Mouse (Mus musculus) adipocyte (in vitro differentiated cells): ENCODE data around the gene Esr2.
A peak's percentile ranks its signal among the peaks of the same experiment; 100 is the strongest.
"Not testable (repeated sequence)": the region's sequence is repeated elsewhere in the genome, so short reads cannot be mapped to it uniquely, and the experiment has no call there.

Experiments used
- DNase-seq: peaks from one replicate; pipeline ENCODE4 v3.0.0-alpha.2; 2016; ENCODE audit warnings: low spot score

Esr2 gene

GRCm38 (mm10) chr12:76177000-76177863 lies at the start of gene Esr2:
Gene Esr2 (minus strand): TSS chr12:76177259.
- no peak for DNase-seq

GRCm38 (mm10) chr12:76222104-76222503 lies 45.0 kb upstream of the Esr2 start:
- DNase-seq = not testable (repeated sequence)

- DNase-seq = no peak
Observed at GRCm38 (mm10) chr12:76216716-76217115, 39.7 kb upstream of the Esr2 start.

GRCm38 (mm10) chr12:76215121-76215520 lies 38.1 kb upstream of the Esr2 start:
- no peak for DNase-seq

GRCm38 (mm10) chr12:76209429-76209974 lies 32.4 kb upstream of the Esr2 start:
- no peak for DNase-seq

GRCm38 (mm10) chr12:76200326-76200725 lies 23.3 kb upstream of the Esr2 start:
- no peak for DNase-seq

- DNase-seq = no peak
Observed at GRCm38 (mm10) chr12:76197071-76197470, 20.0 kb upstream of the Esr2 start.

GRCm38 (mm10) chr12:76196709-76197054 lies 19.6 kb upstream of the Esr2 start:
- DNase-seq = peak; percentile 81

- peak; percentile 22 for DNase-seq
Observed at GRCm38 (mm10) chr12:76195912-76196708, 19.1 kb upstream of the Esr2 start.

- DNase-seq = peak; percentile 51
Observed at GRCm38 (mm10) chr12:76194526-76194925, 17.5 kb upstream of the Esr2 start.

- peak; percentile 71 for DNase-seq
Observed at GRCm38 (mm10) chr12:76190940-76191339, 13.9 kb upstream of the Esr2 start.

- DNase-seq = peak; percentile 29
Observed at GRCm38 (mm10) chr12:76187849-76188248, 10.8 kb upstream of the Esr2 start.

- DNase-seq = no peak
Observed at GRCm38 (mm10) chr12:76186473-76186872, 9.4 kb upstream of the Esr2 start.

GRCm38 (mm10) chr12:76185167-76185816 lies 8.2 kb upstream of the Esr2 start:
- DNase-seq = no peak

GRCm38 (mm10) chr12:76184271-76184670 lies 7.2 kb upstream of the Esr2 start:
- no peak for DNase-seq

GRCm38 (mm10) chr12:76182831-76183230 lies 5.8 kb upstream of the Esr2 start:
- DNase-seq = no peak

GRCm38 (mm10) chr12:76181471-76181870 lies 4.4 kb upstream of the Esr2 start:
- no peak for DNase-seq

GRCm38 (mm10) chr12:76180442-76180841 lies 3.4 kb upstream of the Esr2 start:
- no peak for DNase-seq

GRCm38 (mm10) chr12:76179527-76179926 lies 2.5 kb upstream of the Esr2 start:
- no peak for DNase-seq

- no peak for DNase-seq
Observed at GRCm38 (mm10) chr12:76179051-76179450, 2.0 kb upstream of the Esr2 start.

- peak; percentile 47 for DNase-seq
Observed at GRCm38 (mm10) chr12:76177864-76178518, 932 bp upstream of the Esr2 start.

GRCm38 (mm10) chr12:76165641-76166040 lies 11.4 kb downstream of the Esr2 start:
- no peak for DNase-seq
